Mouse (Mus musculus) cerebellum, postnatal 4 days (tissue): ENCODE data around the gene Rgs13.

Experiments
- DNase-seq, 2 experiments: peaks; one replicate each; pipeline ENCODE4 v3.0.0; 2022; ENCODE audit warnings: low spot score in 2 of 2, mixed read lengths in 1 of 2

Rgs13 gene

GRCm38 (mm10) chr1:144177166-144177565 lies at the start of gene Rgs13:
Rgs13 (minus strand) TSS chr1:144177372.
- no peak for DNase-seq

DNA sequence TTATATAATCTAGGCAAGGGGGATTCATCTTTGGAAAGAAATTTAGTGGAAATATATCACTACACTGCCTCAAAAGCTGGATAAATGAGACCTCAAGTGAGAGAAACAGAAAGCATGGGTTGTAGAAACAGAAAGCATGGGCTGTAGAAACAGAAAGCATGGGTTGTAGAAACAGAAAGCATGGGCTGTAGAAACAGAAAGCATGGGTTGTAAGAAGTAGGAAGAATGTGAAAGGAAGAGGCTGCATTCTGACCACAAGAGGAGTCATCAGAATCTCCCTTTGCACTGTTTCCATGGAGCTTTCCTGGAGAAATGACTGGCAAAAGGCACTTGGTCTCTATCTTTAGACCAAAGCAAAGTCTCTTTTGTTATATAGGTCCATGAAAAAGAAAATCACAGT lies 38.1 kb upstream of the Rgs13 start:
- no peak for DNase-seq

GRCm38 (mm10) chr1:144210912-144211311 lies 33.7 kb upstream of the Rgs13 start:
- no peak for DNase-seq

GRCm38 (mm10) chr1:144206281-144207061 lies 29.3 kb upstream of the Rgs13 start:
- no peak for DNase-seq

DNA sequence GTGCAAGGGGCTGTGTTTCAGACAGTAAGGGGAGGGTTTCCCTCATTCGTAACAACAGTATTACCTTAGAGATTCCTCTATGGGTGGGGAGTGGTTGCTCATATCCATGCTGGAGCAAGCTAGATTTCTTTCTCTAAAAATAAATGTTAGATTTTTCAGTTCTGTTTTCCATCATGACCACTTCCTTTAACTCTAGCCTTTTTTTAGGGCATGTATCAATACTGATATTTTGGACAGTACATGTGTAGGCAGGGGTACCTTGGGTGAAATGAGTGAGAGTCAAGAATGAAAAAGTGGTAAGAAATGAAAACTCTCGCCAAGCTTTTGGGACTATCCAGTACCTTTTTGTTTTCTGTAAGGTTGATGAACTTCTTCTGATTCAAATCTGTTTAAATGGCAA lies 27.6 kb upstream of the Rgs13 start:
- no peak for DNase-seq

- DNase-seq, result no peak
Measured at GRCm38 (mm10) chr1:144202939-144203338, 25.8 kb upstream of the Rgs13 start.

DNA sequence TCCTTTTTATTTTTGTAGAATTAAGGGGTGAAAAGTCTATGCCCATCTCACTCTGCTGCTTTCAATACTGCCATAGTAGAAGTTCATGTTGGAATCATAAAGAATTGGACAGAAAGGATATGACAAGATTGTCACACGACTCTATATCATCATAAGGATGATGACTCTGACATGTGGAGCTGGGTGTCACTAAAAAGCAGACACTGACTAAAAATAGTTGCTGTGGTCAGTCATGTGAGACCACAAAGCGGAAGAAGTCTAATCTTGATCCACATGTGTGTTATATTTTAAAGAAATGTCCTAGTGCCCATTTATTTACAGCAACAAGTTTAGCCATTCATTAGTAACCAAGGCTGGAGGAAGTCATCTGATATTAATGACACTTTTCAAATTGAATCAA lies 23.3 kb upstream of the Rgs13 start:
- DNase-seq, result no peak

DNA sequence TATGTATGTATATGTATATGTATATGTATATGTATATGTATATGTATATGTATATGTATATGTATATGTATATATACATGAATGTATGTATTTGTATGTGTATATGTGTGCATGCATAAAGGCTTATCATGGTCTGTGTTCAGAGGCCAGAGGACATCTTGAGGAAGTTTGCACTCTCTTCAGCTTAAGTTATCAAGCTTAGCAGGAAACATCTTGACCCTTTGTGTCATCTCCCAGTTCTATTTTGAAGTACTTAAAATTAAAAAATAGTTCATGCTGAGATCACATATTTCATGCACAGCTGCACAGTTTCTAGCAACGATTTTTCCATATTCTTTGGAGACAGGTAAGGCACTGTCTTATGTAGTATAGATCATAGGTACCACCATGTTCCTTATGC lies 22.4 kb upstream of the Rgs13 start:
- DNase-seq, result no peak

- peak in 1 of 2 experiments; percentile 40 for DNase-seq
Measured at GRCm38 (mm10) chr1:144197684-144198083, 20.5 kb upstream of the Rgs13 start.

DNA sequence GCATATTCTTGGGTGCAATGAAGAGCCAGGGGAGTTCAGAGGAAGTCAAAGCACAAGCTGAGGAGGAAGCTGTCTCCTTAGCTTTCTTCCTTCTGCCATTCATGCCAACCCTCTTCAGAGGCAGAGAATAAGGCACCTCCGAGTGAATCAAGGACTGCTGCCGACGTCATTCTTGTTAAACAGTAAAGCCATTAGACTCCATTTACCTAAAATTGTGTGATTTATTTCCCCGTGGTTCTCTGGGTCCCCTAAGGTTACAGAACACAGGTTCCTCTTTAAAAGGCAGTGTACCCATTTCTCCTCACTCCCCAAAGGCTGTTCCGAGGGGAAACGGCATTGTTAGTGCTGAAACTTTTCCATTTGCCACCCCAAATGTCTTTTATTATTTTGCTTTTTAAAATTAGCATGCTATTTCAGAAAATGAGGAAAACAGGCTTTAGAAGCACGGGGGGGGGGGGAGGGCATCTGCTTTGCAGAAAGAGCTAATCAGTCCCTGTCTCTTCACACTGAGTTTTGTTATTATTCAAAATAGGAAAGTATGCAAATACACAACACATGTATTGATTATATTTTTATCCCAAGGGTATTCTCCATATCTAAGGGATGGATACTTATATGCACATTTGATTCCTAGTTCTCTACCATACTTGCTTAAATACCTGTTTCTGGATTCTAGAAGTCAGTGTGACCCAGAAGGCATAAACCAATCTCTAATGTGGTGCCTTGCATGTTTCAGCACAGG lies 9.7 kb upstream of the Rgs13 start:
- DNase-seq, result no peak

- DNase-seq, result no peak
Measured at GRCm38 (mm10) chr1:144184955-144185715, 8.0 kb upstream of the Rgs13 start.

- no peak for DNase-seq
Measured at GRCm38 (mm10) chr1:144183622-144184021, 6.5 kb upstream of the Rgs13 start.

DNA sequence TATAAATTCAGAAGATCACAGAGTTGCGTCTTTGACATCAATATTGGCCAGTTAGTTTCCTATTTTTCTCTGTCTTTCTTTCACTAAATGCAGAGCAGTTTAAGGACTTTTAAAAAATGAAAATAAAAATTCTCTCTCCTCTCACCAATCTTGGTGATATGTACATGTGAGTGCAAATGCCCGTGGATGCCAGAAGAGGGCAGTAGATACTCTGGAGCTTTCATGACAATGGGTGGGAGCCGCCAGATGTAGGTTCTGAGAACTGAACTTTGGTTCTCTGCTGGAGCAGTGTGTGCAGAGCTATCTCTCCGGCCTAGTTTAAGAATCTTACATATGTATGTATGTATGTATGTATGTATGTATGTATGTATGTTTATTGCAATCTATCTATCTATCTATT lies 2.4 kb upstream of the Rgs13 start:
- DNase-seq, result no peak

- no peak for DNase-seq
Measured at GRCm38 (mm10) chr1:144178281-144178957, 1.2 kb upstream of the Rgs13 start.

- no peak for DNase-seq
Measured at GRCm38 (mm10) chr1:144177620-144178019, 448 bp upstream of the Rgs13 start.

DNA sequence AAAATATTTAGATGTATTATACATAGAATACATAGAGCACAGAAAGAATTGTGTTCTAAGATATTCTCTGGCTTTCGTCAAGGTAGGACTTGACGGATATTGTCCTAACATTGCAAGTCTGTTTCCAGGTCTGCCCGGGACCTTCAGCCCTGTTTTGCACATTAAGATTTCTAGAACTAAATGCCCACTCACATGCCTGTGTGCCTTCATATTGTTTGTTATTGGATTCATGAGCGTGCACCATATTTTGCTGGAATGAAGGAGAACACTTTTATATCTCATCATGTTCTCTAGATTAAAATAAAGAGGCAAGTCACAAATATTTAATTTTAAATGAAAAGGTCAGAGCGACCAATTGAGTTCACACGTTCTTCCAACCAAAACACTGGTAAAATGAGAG lies 2.4 kb downstream of the Rgs13 start:
- no peak for DNase-seq

GRCm38 (mm10) chr1:144173568-144174036 lies 3.6 kb downstream of the Rgs13 start:
- no peak for DNase-seq

GRCm38 (mm10) chr1:144168921-144169320 lies 8.3 kb downstream of the Rgs13 start:
- DNase-seq, result no peak

DNA sequence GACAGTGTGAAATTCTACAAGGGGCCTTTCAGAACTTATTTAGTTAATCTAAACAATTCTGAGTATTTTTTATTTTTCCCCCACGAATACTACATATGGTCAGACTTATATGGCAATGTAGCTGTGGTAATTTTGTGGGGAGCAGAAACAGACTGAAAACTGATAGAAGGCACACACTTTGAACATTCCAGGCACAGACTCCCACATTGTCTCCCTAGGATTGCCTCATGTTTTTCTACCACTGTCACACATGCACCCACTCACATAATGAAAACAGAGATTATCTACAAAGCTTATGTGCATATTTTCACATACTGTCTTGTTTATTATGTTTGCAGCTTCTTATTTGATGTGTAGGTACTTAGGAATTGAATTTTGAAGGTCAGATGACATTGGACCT lies 9.4 kb downstream of the Rgs13 start:
- no peak for DNase-seq

DNA sequence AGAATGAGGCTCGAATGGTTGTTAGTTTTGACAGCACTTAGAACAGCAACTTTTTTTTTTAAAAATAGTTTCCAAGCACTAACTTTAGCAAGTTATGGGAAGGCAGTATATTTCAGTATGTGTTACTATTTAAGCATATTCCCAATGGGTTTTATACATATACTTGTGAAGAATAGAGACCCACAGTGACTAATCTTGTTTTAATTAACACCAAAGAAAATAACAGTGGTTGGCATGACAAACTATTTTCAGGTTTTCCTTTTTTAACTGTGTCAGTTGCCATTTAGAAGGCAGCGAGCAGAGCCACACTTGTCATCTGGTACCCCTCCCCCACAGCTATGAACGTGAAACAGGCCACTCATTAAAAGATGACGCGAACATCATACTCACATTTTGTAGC lies 10.3 kb downstream of the Rgs13 start:
- no peak for DNase-seq

GRCm38 (mm10) chr1:144166275-144166674 lies 10.9 kb downstream of the Rgs13 start:
- DNase-seq, result no peak

DNA sequence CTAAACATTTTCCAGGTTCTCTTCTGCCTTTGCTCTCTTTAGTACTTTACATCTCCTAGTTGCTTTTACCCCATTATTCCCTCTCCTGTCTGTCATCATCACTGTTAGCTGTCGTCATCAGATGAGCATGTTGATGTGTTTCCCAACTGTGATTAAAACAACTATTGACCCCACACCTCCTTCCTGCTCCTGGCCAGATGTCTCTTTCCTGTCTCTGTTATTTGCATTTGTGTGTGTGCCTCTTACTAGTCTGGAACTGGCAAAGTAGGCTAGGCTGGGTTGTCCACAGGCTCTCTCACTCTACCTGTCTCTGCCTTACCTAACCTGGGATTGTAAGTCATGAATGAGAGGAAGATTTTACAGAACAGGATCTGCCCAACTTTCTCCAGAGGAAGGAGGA lies 24.6 kb downstream of the Rgs13 start:
- DNase-seq, result no peak
